Mouse (Mus musculus) liver (tissue): ENCODE results near the gene Sacs.

Source experiments
- DNase-seq: peaks from one replicate; pipeline ENCODE4 v3.0.0-alpha.2; 2020; ENCODE audit warnings: mixed read lengths

The Sacs gene

GRCm38 (mm10) chr14:61161367-61162334 is 23.4 kb downstream of the Sacs start:
- no peak for DNase-seq

DNA sequence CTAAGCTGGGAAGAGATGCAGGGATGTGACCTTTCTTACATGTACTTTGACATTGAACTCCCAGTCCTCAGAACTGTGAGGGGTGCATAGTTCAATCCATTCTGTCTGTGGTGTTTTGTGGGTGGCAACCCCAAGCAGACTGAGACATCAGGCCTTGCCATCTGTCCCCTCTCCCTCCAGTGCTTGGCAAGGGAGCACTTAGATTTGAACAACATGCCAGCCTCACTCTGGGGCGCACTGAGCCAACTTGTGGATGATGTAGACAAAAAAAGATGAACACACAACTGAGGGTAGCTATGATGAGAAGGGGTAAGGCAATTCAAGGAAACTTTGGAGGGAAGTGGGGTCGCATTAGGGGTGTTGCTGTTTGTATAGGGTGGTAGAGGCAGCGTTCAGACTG is 26.2 kb downstream of the Sacs start:
- no peak for DNase-seq

- DNase-seq: no peak
These were observed 27.7 kb downstream of the Sacs start for GRCm38 (mm10) chr14:61165929-61166328.

DNA sequence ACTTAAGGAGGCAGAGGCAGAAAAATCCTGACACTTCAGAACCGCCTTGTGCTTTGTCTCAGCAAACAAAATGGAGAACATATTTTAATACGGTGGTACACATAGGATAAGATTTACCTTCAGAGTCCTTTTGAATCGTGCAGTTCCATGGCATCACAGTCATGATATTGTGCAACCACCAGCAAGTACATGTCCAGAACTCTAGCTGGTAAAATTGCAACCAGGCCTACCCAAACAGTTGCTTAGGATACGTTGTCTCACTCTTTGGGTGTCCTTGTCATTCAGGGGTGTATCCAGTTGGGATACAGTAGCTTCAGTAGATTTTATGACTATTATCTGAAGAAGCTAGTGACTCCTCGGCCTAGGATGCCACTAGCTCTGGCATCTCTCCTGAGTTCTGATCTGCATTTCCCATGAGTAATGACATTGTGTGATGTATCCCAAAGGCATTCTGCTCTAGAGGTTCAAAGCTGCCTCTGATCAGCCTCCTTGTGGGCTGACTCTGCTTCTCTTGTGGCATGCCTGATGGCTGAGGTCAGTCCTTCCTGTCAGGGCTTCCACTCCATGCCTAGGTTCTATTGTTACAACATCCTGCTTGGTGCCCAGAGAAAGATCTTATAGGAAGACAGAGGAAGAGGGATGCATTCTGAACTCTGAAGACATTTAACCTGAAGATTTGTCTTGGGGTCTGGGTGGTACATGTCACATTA is 33.2 kb downstream of the Sacs start:
- no peak for DNase-seq

DNA sequence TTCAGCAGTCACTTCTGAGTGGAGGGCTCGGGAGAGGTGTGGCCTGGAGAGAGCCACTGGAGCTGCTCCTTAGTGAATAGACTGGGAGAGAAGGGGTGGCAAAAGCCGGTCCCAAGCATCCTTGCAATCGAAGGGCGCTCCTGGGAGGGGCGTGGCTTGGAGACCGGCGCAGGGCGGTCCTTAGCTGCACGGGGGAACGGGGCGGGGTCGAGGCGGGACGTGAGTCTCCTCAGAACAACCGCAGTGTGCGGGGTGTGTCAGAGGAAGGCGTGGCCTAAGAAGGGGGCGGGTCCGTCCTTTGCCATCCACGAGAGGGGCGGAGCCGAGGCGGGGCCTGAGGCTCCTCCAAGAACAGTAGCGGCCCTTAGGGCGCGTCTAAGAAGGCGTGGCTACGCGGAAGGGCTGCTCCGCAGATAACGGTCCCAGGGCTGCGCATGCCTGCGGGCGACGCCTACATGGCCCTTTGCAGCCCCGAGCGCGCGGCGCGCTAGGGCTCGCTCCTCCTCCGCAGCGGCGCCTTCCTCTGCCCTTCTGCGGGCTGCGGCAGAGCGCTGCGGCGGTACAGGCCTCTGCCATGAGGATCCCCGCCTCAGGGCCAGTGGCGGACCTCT is 34.4 kb downstream of the Sacs start:
- DNase-seq: peak; percentile 100

- peak; percentile 81 for DNase-seq
These were observed 35.0 kb downstream of the Sacs start for GRCm38 (mm10) chr14:61173229-61173628.

- no peak for DNase-seq
These were observed 53.6 kb downstream of the Sacs start for GRCm38 (mm10) chr14:61191904-61192303.

DNA sequence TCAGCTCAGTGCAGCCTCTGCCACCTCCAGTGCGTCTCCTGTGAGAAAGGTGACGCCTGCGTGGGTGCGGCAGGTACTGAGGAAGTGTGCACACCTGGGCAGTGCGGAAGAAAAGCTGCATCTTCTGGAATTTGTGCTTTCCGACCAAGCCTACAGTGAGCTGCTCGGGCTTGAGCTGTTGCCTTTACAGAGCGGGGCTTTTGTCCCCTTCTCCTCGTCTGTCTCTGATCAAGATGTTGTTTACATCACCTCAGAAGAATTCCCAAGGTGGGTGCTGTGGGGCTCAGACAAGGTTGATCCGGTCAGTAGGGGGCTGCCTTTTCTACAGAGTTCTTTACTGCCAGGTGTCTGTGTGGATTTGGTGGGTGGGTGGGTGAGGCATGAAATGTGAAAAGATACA is 54.1 kb downstream of the Sacs start:
- no peak for DNase-seq

- no peak for DNase-seq
These were observed 56.2 kb downstream of the Sacs start for GRCm38 (mm10) chr14:61194416-61194815.

DNA sequence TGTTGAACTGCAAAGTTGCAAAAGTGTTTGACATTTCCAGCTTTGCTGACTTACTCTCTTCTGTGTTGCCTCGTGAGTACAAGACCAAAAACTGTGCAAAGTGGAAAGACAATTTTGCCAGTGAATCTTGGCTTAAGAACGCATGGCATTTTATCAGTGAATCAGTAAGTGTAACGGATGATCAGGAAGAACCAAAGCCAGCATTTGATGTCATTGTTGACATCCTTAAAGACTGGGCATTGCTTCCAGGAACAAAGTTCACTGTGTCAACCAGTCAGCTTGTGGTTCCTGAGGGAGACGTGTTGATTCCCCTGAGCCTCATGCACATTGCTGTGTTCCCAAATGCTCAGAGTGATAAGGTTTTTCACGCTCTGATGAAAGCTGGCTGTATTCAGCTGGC is 71.9 kb downstream of the Sacs start:
- no peak for DNase-seq

DNA sequence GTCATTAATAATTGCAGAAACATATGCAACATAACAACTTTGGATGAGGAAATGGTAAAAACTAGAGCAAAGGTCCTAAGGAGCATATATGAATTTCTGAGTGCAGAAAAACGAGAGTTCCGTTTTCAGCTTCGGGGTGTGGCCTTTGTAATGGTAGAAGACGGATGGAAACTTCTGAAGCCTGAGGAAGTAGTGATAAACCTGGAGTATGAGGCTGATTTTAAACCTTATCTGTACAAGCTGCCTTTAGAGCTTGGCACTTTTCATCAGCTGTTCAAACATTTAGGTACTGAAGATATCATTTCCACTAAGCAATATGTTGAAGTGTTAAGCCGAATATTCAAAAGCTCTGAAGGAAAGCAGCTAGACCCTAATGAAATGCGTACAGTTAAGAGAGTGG is 73.5 kb downstream of the Sacs start:
- no peak for DNase-seq

DNA sequence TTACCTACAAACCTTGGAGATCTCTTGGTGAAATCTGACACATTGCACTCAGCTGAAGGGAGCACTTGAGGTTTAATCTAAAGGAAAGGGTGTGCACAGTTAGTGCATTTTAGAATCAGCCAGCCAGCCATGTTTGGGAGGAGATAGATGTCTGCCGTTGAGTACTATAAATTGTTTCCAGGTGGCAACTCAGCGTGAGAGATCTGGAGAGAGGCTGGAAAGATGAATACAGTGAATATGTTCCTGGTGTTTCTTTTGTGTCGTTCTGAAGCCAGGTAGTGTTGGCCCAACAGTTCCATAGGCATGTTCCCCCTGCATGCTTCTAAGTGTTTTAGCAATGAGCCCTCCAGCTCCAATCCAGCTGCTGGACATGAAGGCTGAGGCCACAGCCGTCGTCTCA is 82.9 kb downstream of the Sacs start:
- no peak for DNase-seq

GRCm38 (mm10) chr14:61222506-61222905 is 84.2 kb downstream of the Sacs start:
- DNase-seq: no peak

DNA sequence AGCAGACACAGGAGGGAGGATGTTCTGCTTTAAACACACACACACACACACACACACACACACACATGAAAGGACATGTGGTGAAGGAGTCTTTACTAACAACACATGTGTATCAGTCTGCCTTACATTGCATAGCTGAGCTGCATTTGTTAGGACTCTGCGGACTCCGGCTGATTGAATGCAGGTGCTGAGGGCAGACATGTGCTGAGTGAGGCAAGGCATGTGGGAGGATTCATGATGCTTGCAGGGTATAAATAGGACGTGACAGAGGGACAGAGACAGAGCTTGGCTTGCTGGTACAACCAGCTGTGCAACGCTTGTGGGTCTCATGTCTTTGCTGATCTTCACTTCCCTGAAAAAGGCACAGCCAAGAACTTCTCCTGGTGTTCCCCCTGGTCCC is 85.5 kb downstream of the Sacs start:
- DNase-seq: no peak

DNA sequence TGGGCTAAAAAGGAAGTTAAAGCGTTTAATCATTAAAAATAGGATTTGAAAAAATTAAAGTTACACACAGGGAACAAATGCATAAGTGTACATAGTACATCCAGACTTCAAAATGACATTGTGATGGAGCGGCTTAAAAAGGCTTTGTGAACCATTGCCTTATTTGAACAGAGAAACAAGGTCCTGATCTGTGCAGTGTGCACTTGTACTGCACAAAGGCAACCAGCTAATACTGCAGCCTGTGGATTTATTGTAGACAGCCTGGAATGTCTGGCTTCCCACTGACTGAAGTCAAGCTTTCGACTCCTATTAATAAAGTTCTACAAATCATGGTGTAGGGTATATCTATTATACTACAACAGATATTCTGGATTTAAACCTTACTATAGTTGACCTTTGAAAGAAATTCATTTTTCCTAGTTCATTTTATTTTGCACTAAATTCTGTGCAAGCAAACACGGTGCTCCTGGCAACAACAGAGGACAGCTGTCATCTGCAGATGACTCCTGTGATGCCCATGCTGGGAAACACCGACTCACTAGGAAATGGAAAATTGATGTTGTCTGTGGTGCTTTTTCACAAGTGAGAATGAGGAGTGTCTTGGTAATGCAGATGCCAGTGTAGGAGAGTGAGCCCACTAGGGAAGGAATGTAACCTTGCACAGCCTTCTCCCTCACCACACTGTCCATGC is 86.3 kb downstream of the Sacs start:
- no peak for DNase-seq

DNA sequence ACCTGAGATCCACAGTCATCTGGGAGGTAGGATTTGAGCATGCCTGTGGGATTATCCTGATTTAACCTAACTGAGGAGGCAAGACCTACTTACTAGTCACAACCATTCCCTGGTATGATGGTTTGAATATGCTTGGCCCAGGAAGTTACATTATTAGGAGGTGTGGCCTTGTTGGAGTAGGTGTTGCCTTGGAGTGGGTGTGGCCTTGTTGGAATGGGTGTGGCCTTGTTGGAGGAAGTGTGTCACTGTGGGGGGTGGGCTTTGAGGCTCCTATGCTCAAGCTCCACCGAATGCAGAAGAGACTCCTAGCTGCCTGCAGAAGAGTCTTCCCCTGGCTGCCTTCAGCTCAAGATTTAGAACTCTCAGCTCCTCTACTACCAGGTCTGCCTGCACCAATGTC is 87.9 kb downstream of the Sacs start:
- DNase-seq: no peak

GRCm38 (mm10) chr14:61229763-61230162 is 91.5 kb downstream of the Sacs start:
- peak; percentile 60 for DNase-seq

DNA sequence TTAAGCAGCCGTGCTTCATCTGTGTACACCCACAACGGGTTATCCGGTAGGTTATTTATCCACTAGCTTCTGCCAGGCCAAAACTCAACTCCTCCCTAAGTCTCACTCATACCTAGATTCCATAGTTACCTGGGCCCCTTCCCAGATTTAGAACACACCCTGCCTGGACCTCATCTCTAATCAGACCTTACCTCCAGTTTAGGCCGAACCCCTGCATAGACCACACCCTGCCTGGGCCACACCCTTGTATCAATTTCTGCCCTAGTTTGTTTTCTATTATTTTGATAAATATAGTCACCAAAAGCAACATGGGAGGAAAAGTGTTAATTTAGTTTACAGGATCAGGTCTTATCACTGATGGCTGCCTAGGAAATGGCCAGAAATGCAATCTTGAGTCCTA is 91.9 kb downstream of the Sacs start:
- no peak for DNase-seq

DNA sequence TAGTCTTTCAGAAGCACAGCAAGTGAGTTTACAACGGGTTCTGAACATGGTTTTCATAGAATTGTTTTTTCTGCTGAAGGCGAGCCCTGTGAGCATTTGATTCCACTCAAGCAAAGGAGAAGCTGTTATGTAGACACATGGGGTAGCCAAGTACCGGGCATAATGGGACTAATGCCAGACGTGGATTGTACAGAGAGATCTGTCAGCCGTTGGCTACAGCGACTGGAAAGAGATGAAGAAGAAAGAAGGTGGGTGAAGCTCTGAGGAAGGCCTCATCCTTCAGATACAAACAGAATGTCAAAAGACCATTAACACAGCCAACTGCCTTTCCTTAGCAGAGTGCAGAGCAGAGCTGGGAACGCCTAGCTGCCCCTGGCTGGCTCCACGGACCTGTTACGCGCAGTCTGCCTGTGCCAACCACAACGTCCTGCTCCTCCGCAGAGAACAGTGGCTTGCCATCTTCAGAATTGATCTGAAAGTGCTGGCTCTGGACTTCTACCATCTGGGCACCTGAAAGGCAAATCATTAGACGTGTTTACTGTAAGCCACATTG is 93.8 kb downstream of the Sacs start:
- DNase-seq: no peak

GRCm38 (mm10) chr14:61235846-61236474 is 97.7 kb downstream of the Sacs start:
- no peak for DNase-seq

- DNase-seq: no peak
These were observed 98.9 kb downstream of the Sacs start for GRCm38 (mm10) chr14:61237101-61237654.

DNA sequence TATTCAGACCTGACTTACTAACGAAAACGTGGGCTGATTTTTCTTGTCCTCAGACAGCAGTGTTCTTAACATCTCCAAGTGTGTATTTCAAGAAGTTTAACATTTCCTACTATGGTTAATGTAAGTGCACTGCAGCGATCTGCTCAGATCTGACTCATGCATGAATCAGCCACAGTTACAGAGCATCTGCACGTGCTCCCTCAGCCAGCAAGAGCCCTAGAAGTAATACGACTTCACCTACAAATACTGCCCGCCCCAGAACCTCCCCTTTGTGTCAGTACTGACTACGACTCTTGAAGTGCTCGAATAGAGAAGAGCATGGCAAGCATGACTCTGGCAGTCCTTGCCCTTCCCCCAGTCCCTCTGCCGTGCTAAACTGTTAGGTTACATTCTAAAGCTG is 100.5 kb downstream of the Sacs start:
- no peak for DNase-seq
